Mouse (Mus musculus) lung, postnatal 0 days (tissue): ENCODE data around the gene Ipo9. TPM values are rescaled to one million over a fixed set of nuclear protein-coding genes. Genes with fewer than 3 reads are reported as not detected.
A peak's percentile ranks its signal among the peaks of the same experiment; 100 is the strongest.

Source experiments
- ATAC-seq: fragments of 200-750 bp; cut with Nextera tagmentation; 2 replicates; pipeline ENCODE4 v1.8.0; 2017; ENCODE audit warnings: moderate library complexity
- DNase-seq: peaks from one replicate; pipeline ENCODE4 v3.0.0-alpha.2; 2016; ENCODE audit warnings: low spot score
- H3K27ac ChIP-seq: fragments of 300-500 bp; sonication (generic); 2 replicates; pipeline ENCODE4 v1.5.1; 2014; ENCODE audit warnings: antibody characterized with exemption, mild to moderate bottlenecking, low read length, mixed read lengths
- H3K27me3 ChIP-seq: fragments of 300-500 bp; sonication (generic); replicated peaks from 2 replicates; pipeline ENCODE4 v1.6.1; 2014; ENCODE audit warnings: low read length, mixed read lengths; ENCODE audit not compliant: insufficient read depth
- H3K36me3 ChIP-seq: fragments of 300-500 bp; sonication (generic); 2 replicates; pipeline ENCODE4 v1.6.1; 2014; ENCODE audit warnings: low read length, mixed read lengths; ENCODE audit not compliant: insufficient read depth
- H3K4me1 ChIP-seq: fragments of 300-500 bp; sonication (generic); 2 replicates; pipeline ENCODE4 v1.6.1; 2014; ENCODE audit warnings: antibody characterized with exemption, low read depth, low read length, mixed read lengths; ENCODE audit not compliant: insufficient read depth
- H3K4me2 ChIP-seq: fragments of 300-500 bp; sonication (generic); replicated peaks from 2 replicates; pipeline ENCODE4 v1.6.1; 2014; ENCODE audit warnings: low read depth, mild to moderate bottlenecking, low read length, moderate library complexity, mixed read lengths
- H3K4me3 ChIP-seq: fragments of 300-500 bp; sonication (generic); 2 replicates; pipeline ENCODE4 v1.5.1; 2014; ENCODE audit warnings: low read depth, low read length
- H3K9ac ChIP-seq: fragments of 300-500 bp; sonication (generic); replicated peaks from 2 replicates; pipeline ENCODE4 v1.6.1; 2014; ENCODE audit warnings: low read depth, mild to moderate bottlenecking
- H3K9me3 ChIP-seq: fragments of 300-500 bp; sonication (generic); 2 replicates; pipeline ENCODE4 v1.6.1; 2016; ENCODE audit warnings: low read length, mixed read lengths
- CTCF ChIP-seq: IDR thresholded peaks from 2 replicates; pipeline ENCODE4 v1.5.1; 2016; ENCODE audit warnings: antibody characterized with exemption, mild to moderate bottlenecking
- EP300 ChIP-seq: IDR thresholded peaks from 2 replicates; pipeline ENCODE4 v1.6.1; 2016; ENCODE audit warnings: antibody characterized with exemption, mild to moderate bottlenecking, control low read depth
- WGBS: fragments of 180-500 bp; shearing (Covaris S2); extraction: QIAGEN DNeasy Blood & Tissue Kit; methylation state at CpG from one replicate; pipeline ENCODE4 v1.1.7; 2014; 5-methylcytosine and 5-hydroxymethylcytosine counted together
- polyA plus RNA-seq: library from polyadenylated mRNA; unstranded; fragments of >200 nt; fragmentation: Nextera tagmentation; extraction: Ambion mirVana; gene quantifications from 2 replicates; pipeline ENCODE4 v1.2.1, GENCODE M21; 2015

The Ipo9 gene
- 26.1 and 30.7 TPM in 2 replicates for polyA plus RNA-seq

GRCm38 (mm10) chr1:135429901-135430668, at the start of gene Ipo9:
Ipo9 (minus strand) TSS chr1:135430499.
- peak; percentile 99 for ATAC-seq
- Histone ChIP-seq H3K9me3 (no peaks in the 10 kb centered on the region), H3K4me1 (peaks cover 20% of the 10 kb centered on the region), H3K36me3 (no peaks in the 10 kb centered on the region), H3K4me3 (peak within 1 kb of the TSS; percentile 89), H3K27ac (peak within 1 kb of the TSS; percentile 38; the same call in 1 of the 2 replicates), H3K27me3 (no peaks in the 10 kb centered on the region), H3K9ac (peak within 1 kb of the TSS; percentile 87), H3K4me2 (peak within 1 kb of the TSS; percentile 66)
- WGBS, result 1% methylated on average over 61 of the region's 65 CpGs
- DNase-seq, result peak; percentile 95
- TF ChIP-seq CTCF, result peak; percentile 83
- TF ChIP-seq EP300, result no peak

GRCm38 (mm10) chr1:135475571-135475895, 45.2 kb upstream of the Ipo9 start:
- Histone ChIP-seq H3K27ac (no peak overlapping the region), H3K4me3 (no peak overlapping the region)

GRCm38 (mm10) chr1:135474861-135475570, 44.7 kb upstream of the Ipo9 start:
- no peak for TF ChIP-seq EP300
- no peak for TF ChIP-seq CTCF
- H3K27ac ChIP-seq, result no peak overlapping the region
- ATAC-seq (no peak), DNase-seq (no peak)
- H3K4me3 ChIP-seq, result no peak overlapping the region
- H3K9ac ChIP-seq, result no peak overlapping the region
- no peaks in the 10 kb centered on the region for H3K9me3 ChIP-seq
- H3K27me3 ChIP-seq, result no peaks in the 10 kb centered on the region
- H3K36me3 ChIP-seq, result no peaks in the 10 kb centered on the region
- no peaks in the 10 kb centered on the region for H3K4me1 ChIP-seq
- WGBS, result 56% methylated on average over 15 of the region's 15 CpGs
- H3K4me2 ChIP-seq, result no peak overlapping the region

More at GRCm38 (mm10) chr1:135475571-135475895, 45.2 kb upstream of the Ipo9 start:
- no peaks in the 10 kb centered on the region for H3K27me3 ChIP-seq
- no peaks in the 10 kb centered on the region for H3K4me1 ChIP-seq
- WGBS, result 70% methylated on average over 7 of the region's 7 CpGs
- no peaks in the 10 kb centered on the region for H3K36me3 ChIP-seq
- no peak overlapping the region for H3K9ac ChIP-seq
- ATAC-seq (no peak), DNase-seq (no peak)
- H3K4me2 ChIP-seq, result no peak overlapping the region
- TF ChIP-seq CTCF, result 0 out of 2 replicates have a peak, but pooled peaks have one; percentile 9
- TF ChIP-seq EP300, result no peak
- no peaks in the 10 kb centered on the region for H3K9me3 ChIP-seq

- H3K4me1 ChIP-seq, result no peaks in the 10 kb centered on the region
- no peaks in the 10 kb centered on the region for H3K36me3 ChIP-seq
- DNase-seq (no peak), ATAC-seq (no peak)
- no peak overlapping the region for H3K9ac ChIP-seq
- no peak overlapping the region for H3K4me2 ChIP-seq
- 72% methylated on average over 5 of the region's 5 CpGs for WGBS
- no peaks in the 10 kb centered on the region for H3K27me3 ChIP-seq
- no peak overlapping the region for H3K27ac ChIP-seq
- no peak overlapping the region for H3K4me3 ChIP-seq
- TF ChIP-seq EP300 (no peak), CTCF (no peak)
- no peaks in the 10 kb centered on the region for H3K9me3 ChIP-seq
Observed at GRCm38 (mm10) chr1:135472536-135472935, 42.2 kb upstream of the Ipo9 start.

- WGBS, result 55% methylated on average over 5 of the region's 5 CpGs
- H3K4me2 ChIP-seq, result no peak overlapping the region
- DNase-seq (no peak), ATAC-seq (no peak)
- H3K4me3 ChIP-seq, result no peak overlapping the region
- TF ChIP-seq CTCF (no peak), EP300 (no peak)
- H3K9ac ChIP-seq, result no peak overlapping the region
- no peaks in the 10 kb centered on the region for H3K9me3 ChIP-seq
- H3K4me1 ChIP-seq, result no peaks in the 10 kb centered on the region
- H3K36me3 ChIP-seq, result no peaks in the 10 kb centered on the region
- no peaks in the 10 kb centered on the region for H3K27me3 ChIP-seq
- H3K27ac ChIP-seq, result no peak overlapping the region
Observed at GRCm38 (mm10) chr1:135471742-135472141, 41.4 kb upstream of the Ipo9 start.

- Histone ChIP-seq H3K36me3 (no peaks in the 10 kb centered on the region), H3K4me2 (no peak overlapping the region), H3K27ac (no peak overlapping the region), H3K9ac (no peak overlapping the region), H3K4me1 (no peaks in the 10 kb centered on the region), H3K9me3 (no peaks in the 10 kb centered on the region), H3K27me3 (no peaks in the 10 kb centered on the region), H3K4me3 (no peak overlapping the region)
- DNase-seq (no peak), ATAC-seq (no peak)
- whole genome bisulfite sequencing, result 91% methylated on average over 13 of the region's 13 CpGs
- TF ChIP-seq CTCF (no peak), EP300 (no peak)
Observed at GRCm38 (mm10) chr1:135470546-135470945, 40.2 kb upstream of the Ipo9 start.
